Mouse (Mus musculus) layer of hippocampus, postnatal 10 days (tissue): ENCODE results near the gene Morn1. TPM values are rescaled to one million over a fixed set of nuclear protein-coding genes. Genes with fewer than 3 reads are reported as not detected.

Source experiments
- DNase-seq, 2 experiments: peaks; one replicate each; pipeline ENCODE4 v3.0.0; 2021; ENCODE audit warnings: low spot score in 2 of 2
- total RNA-seq, 2 experiments: library from RNA; stranded (reverse); gene quantifications; 2 replicates each; pipeline ENCODE4 v1.2.3; 2021

Gene Morn1
- total RNA-seq, 2 experiments from 2014 or later: 17.8 to 20.6 TPM

GRCm38 (mm10) chr4:155187192-155187674 lies 100.9 kb downstream of the Morn1 start:
- DNase-seq: no peak

GRCm38 (mm10) chr4:155188341-155188740 lies 102.0 kb downstream of the Morn1 start:
- DNase-seq: no peak

GRCm38 (mm10) chr4:155188803-155189202 lies 102.4 kb downstream of the Morn1 start:
- DNase-seq: no peak

- DNase-seq: no peak
Observed at GRCm38 (mm10) chr4:155189711-155190139, 103.3 kb downstream of the Morn1 start.

- no peak for DNase-seq
Observed at GRCm38 (mm10) chr4:155190275-155190674, 103.9 kb downstream of the Morn1 start.

Other genes with a start within 250 kb of the Morn1 start
- 1 to 10 TPM; 3.7 to 4.9 TPM for gene Ttc34, start 249.1 kb upstream of the Morn1 start, total RNA-seq
- gene Mmel1, start 217.0 kb upstream of the Morn1 start, total RNA-seq: under 1 TPM; 0.22 to 0.23 TPM
- 10 to 100 TPM; 36.2 to 39.0 TPM for gene Fam213b, start 187.4 kb upstream of the Morn1 start, total RNA-seq
- 1 to 10 TPM; 1.0 to 1.7 TPM for gene Tnfrsf14, start 158.0 kb upstream of the Morn1 start, total RNA-seq
- gene Hes5, start 125.7 kb upstream of the Morn1 start, total RNA-seq: 10 to 100 TPM; 75.7 to 81.7 TPM
- 10 to 100 TPM; 26.9 to 31.9 TPM for gene Pank4, start 122.5 kb upstream of the Morn1 start, total RNA-seq
- 10 to 100 TPM; 61.7 to 64.3 TPM for gene Plch2, start 29.8 kb upstream of the Morn1 start, total RNA-seq
- gene Pex10, start 19.6 kb upstream of the Morn1 start, total RNA-seq: 10 to 100 TPM; 20.3 to 23.0 TPM
- gene Rer1, start 195 bp upstream of the Morn1 start, total RNA-seq: 10 to 100 TPM; 67.0 to 69.1 TPM
- gene Ski, start 136.0 kb downstream of the Morn1 start, total RNA-seq: 100 to 1,000 TPM; 118 TPM
- gene Faap20, start 163.2 kb downstream of the Morn1 start, total RNA-seq: 10 to 100 TPM; 22.2 to 24.3 TPM